Mouse (Mus musculus): Measurements from ENCODE around the gene Braf.

GRCm38 (mm10) chr6:39559276-39559939 lies 165.9 kb downstream of the Braf start:
- TF ChIP-seq POLR2A (IDR thresholded peaks at IDR 0.05; ENCODE audit: low read depth, low read length) (no peak), CTCF (IDR thresholded peaks at IDR 0.05; ENCODE audit: extremely low read depth, insufficient read length, insufficient replicate concordance, low read depth, low read length) (no peak)
